Mouse (Mus musculus) liver, embryonic 14.5 days (tissue): Measurements from ENCODE around the gene Por. TPM values are rescaled to one million over a fixed set of nuclear protein-coding genes. Genes with fewer than 3 reads are reported as not detected.

Experiments used
- ATAC-seq: fragments of 200-750 bp; cut with Nextera tagmentation; 2 replicates; pipeline ENCODE4 v1.8.0; 2017; ENCODE audit warnings: moderate number of reproducible peaks, mild to moderate bottlenecking, moderate library complexity; ENCODE audit not compliant: insufficient read depth
- DNase-seq, 3 experiments: peaks; one replicate each; pipeline ENCODE4 v3.0.0-alpha.2; 2012 to 2013; ENCODE audit warnings: low read depth in 3 of 3, low spot score in 3 of 3
- H3K27ac ChIP-seq: fragments of 300-500 bp; sonication (generic); 2 replicates; pipeline ENCODE4 v1.5.1; 2014; ENCODE audit warnings: moderate library complexity, mild to moderate bottlenecking, control low read depth, inconsistent platforms
- H3K27me3 ChIP-seq: fragments of 300-500 bp; sonication (generic); 2 replicates; pipeline ENCODE4 v1.6.1; 2014; ENCODE audit warnings: mild to moderate bottlenecking, low read length, moderate library complexity; ENCODE audit not compliant: control insufficient read depth, insufficient read depth
- H3K36me3 ChIP-seq: fragments of 300-500 bp; sonication (generic); replicated peaks from 2 replicates; pipeline ENCODE4 v1.6.1; 2014; ENCODE audit warnings: low read depth; ENCODE audit not compliant: control insufficient read depth, insufficient read depth
- H3K4me1 ChIP-seq, 2 experiments: fragments of 200-500 bp in 1 of 2; fragments of 300-500 bp in 1 of 2; sonication (generic) in 1 of 2; replicated peaks; 2 replicates each; pipeline ENCODE4 v1.6.1; 2012 to 2014; ENCODE audit warnings: antibody characterized with exemption in 1 of 2, inconsistent platforms in 1 of 2, low read length in 1 of 2; ENCODE audit not compliant: control insufficient read depth in 2 of 2, insufficient read depth in 2 of 2
- H3K4me2 ChIP-seq: fragments of 300-500 bp; sonication (generic); 2 replicates; pipeline ENCODE4 v1.6.1; 2014; ENCODE audit warnings: low read depth, mild to moderate bottlenecking, control low read depth, moderate library complexity
- H3K4me3 ChIP-seq, 2 experiments: fragments of 200-500 bp in 1 of 2; fragments of 300-500 bp in 1 of 2; sonication (generic) in 1 of 2; 2 replicates each; pipeline ENCODE4 v1.5.1; 2012 to 2014; ENCODE audit warnings: low read depth in 2 of 2, low read length in 2 of 2, mild to moderate bottlenecking in 2 of 2, control low read depth in 1 of 2, inconsistent platforms in 1 of 2, moderate library complexity in 1 of 2; ENCODE audit not compliant: insufficient read depth in 1 of 2
- H3K9ac ChIP-seq: fragments of 300-500 bp; sonication (generic); replicated peaks from 2 replicates; pipeline ENCODE4 v1.6.1; 2014; ENCODE audit warnings: mild to moderate bottlenecking, control low read depth, moderate library complexity
- H3K9me3 ChIP-seq: fragments of 300-500 bp; sonication (generic); 2 replicates; pipeline ENCODE4 v1.6.1; 2016; ENCODE audit warnings: low read length, mixed read lengths; ENCODE audit not compliant: control insufficient read depth
- CTCF ChIP-seq: IDR thresholded peaks from 2 replicates; pipeline ENCODE4 v1.5.1; 2016; ENCODE audit warnings: antibody characterized with exemption, low read depth, control low read depth
- EP300 ChIP-seq: IDR thresholded peaks from 2 replicates; pipeline ENCODE4 v1.6.1; 2016; ENCODE audit warnings: antibody characterized with exemption, low read depth
- WGBS: fragments of 180-500 bp; shearing (Covaris S2); extraction: QIAGEN DNeasy Blood & Tissue Kit; methylation state at CpG from one replicate; pipeline ENCODE4 v1.1.7; 2014; ENCODE audit not compliant: insufficient replicate concordance; 5-methylcytosine and 5-hydroxymethylcytosine counted together
- polyA plus RNA-seq, 2 experiments: library from polyadenylated mRNA; depleted of rRNA in 1 of 2; stranded (reverse) in 1 of 2; unstranded in 1 of 2; fragments of >200 nt; fragmentation: Nextera tagmentation in 1 of 2; extraction: Ambion mirVana in 1 of 2; gene quantifications; 2 replicates each; pipeline versions ENCODE4 v1.2.1 to v1.2.3; 2012 to 2014

Por gene
- polyA plus RNA-seq, 2 experiments: 18.1 to 21.7 TPM

GRCm38 (mm10) chr5:135645330-135645729, 24.5 kb upstream of the Por start:
- no peak for TF ChIP-seq CTCF
- TF ChIP-seq EP300: no peak
- no peak overlapping the region for H3K4me2 ChIP-seq
- no peak overlapping the region for H3K4me3 ChIP-seq
- no peak for ATAC-seq
- H3K36me3 ChIP-seq: no peaks in the 10 kb centered on the region
- H3K27ac ChIP-seq: no peak overlapping the region
- no peak overlapping the region for H3K9ac ChIP-seq
- no peaks in the 10 kb centered on the region for H3K9me3 ChIP-seq
- WGBS: 57% methylated on average over 5 of the region's 5 CpGs
- DNase-seq: no peak
- no peaks in the 10 kb centered on the region for H3K27me3 ChIP-seq
- H3K4me1 ChIP-seq: peaks cover 0 to 16% of the 10 kb centered on the region in 2 experiments; a peak in 2 of 4 replicates

GRCm38 (mm10) chr5:135646038-135646437, 23.8 kb upstream of the Por start:
- 65% methylated on average over 6 of the region's 6 CpGs for WGBS
- Histone ChIP-seq H3K27ac (no peak overlapping the region), H3K4me1 (peaks cover 0 to 14% of the 10 kb centered on the region in 2 experiments; a peak in 2 of 4 replicates), H3K27me3 (no peaks in the 10 kb centered on the region), H3K36me3 (no peaks in the 10 kb centered on the region), H3K4me2 (no peak overlapping the region), H3K4me3 (no peak overlapping the region), H3K9me3 (no peaks in the 10 kb centered on the region), H3K9ac (no peak overlapping the region)
- ATAC-seq (no peak), DNase-seq (no peak)
- no peak for TF ChIP-seq EP300
- no peak for TF ChIP-seq CTCF

GRCm38 (mm10) chr5:135648461-135649308, 21.1 kb upstream of the Por start:
- WGBS: 41% methylated on average over 9 of the region's 9 CpGs
- no peak for ATAC-seq
- no peak overlapping the region for H3K27ac ChIP-seq
- H3K4me2 ChIP-seq: no peak overlapping the region
- H3K36me3 ChIP-seq: no peaks in the 10 kb centered on the region
- no peak for DNase-seq
- TF ChIP-seq CTCF: no peak
- no peak for TF ChIP-seq EP300
- peaks cover 0 to 5% of the 10 kb centered on the region in 2 experiments; a peak in 2 of 4 replicates for H3K4me1 ChIP-seq
- no peak overlapping the region; the same call in 1 of the 2 replicates for H3K9ac ChIP-seq
- H3K27me3 ChIP-seq: no peaks in the 10 kb centered on the region
- H3K9me3 ChIP-seq: no peaks in the 10 kb centered on the region
- H3K4me3 ChIP-seq: no peak overlapping the region

GRCm38 (mm10) chr5:135649309-135649633, 20.6 kb upstream of the Por start:
- no peaks in the 10 kb centered on the region for H3K9me3 ChIP-seq
- H3K27ac ChIP-seq: no peak overlapping the region
- 60% methylated on average over 1 of the region's 1 CpGs for WGBS
- no peaks in the 10 kb centered on the region for H3K36me3 ChIP-seq
- no peak overlapping the region for H3K9ac ChIP-seq
- DNase-seq (no peak), ATAC-seq (no peak)
- H3K4me1 ChIP-seq: peaks cover 0 to 5% of the 10 kb centered on the region in 2 experiments; a peak in 2 of 4 replicates
- TF ChIP-seq CTCF (no peak), EP300 (no peak)
- H3K4me2 ChIP-seq: no peak overlapping the region
- H3K27me3 ChIP-seq: no peaks in the 10 kb centered on the region
- no peak overlapping the region for H3K4me3 ChIP-seq

- Histone ChIP-seq H3K4me3 (no peak overlapping the region), H3K36me3 (no peaks in the 10 kb centered on the region), H3K27ac (no peak overlapping the region), H3K4me1 (peaks cover 0 to 5% of the 10 kb centered on the region in 2 experiments; a peak in 2 of 4 replicates), H3K27me3 (no peaks in the 10 kb centered on the region), H3K4me2 (no peak overlapping the region), H3K9ac (no peak overlapping the region), H3K9me3 (no peaks in the 10 kb centered on the region)
- no peak for ATAC-seq
- 62% methylated on average over 3 of the region's 3 CpGs for WGBS
- DNase-seq: no peak
- no peak for TF ChIP-seq CTCF
- no peak for TF ChIP-seq EP300
These were observed 18.3 kb upstream of the Por start for GRCm38 (mm10) chr5:135651536-135651935.
